Mouse (Mus musculus): ENCODE results near the gene Ndnf.

- no peak for TF ChIP-seq MAFK (IDR thresholded peaks at IDR 0.05; ENCODE audit: insufficient read depth, low read depth, low read length)
- no peak for TF ChIP-seq ZC3H11A (IDR thresholded peaks at IDR 0.05; ENCODE audit: borderline replicate concordance, low read depth, low read length)
- TF ChIP-seq HCFC1 (IDR thresholded peaks at IDR 0.05; ENCODE audit: borderline replicate concordance, insufficient read depth, low read length), result no peak
- TF ChIP-seq ZNF384 (IDR thresholded peaks at IDR 0.05; ENCODE audit: low read depth, low read length), result no peak
Observed at GRCm38 (mm10) chr6:65743144-65743870, 71.9 kb downstream of the Ndnf start.

Measured in ES-E14 (cell line).